Mouse (Mus musculus): Measurements from ENCODE around the gene Map4k1. TPM values are rescaled to one million over a fixed set of nuclear protein-coding genes. Genes with fewer than 3 reads are reported as not detected.

The Map4k1 gene
- 8.4 and 8.8 TPM in 2 replicates for polyA plus RNA-seq (2012; rRNA removed; ENCODE audit: low replicate concordance)

DNA sequence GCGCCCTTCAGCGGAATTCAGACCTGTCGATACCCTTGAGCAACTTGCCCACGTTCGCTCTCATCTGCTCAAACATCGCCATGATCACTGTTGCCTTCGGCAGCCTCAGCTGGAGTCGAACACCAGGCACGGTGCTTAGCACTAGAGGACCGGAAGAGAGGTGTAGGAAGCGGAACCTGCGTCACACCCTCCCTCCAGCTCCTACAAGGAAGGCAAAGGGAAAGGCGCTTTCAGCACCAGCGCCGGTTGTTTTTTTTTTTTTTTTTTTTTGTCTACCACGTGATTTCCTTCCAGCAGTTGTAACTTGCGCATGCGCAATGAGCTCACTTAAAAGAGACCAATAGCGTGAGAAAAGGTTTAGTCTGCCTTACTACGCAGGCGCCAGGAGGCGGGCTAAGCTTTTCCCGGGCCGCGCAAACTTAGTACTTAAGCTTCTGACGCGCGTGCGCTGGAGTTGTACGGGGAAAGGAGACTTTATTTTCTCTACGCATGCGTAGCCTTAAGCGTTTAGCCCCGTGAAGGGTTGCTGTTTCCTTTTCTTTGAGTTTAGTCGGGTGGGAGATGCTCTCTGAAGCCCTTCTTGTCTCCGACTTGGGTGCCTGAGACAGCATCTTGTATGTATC is at the start of gene Map4k1, which contains the start of gene Eif3k:
Gene Map4k1, plus strand, starts transcription at position 400 of the 623 bp plus-strand sequence.
Gene Eif3k, minus strand, starts transcription at position 214 of the 623 bp plus-strand sequence.

DNA sequence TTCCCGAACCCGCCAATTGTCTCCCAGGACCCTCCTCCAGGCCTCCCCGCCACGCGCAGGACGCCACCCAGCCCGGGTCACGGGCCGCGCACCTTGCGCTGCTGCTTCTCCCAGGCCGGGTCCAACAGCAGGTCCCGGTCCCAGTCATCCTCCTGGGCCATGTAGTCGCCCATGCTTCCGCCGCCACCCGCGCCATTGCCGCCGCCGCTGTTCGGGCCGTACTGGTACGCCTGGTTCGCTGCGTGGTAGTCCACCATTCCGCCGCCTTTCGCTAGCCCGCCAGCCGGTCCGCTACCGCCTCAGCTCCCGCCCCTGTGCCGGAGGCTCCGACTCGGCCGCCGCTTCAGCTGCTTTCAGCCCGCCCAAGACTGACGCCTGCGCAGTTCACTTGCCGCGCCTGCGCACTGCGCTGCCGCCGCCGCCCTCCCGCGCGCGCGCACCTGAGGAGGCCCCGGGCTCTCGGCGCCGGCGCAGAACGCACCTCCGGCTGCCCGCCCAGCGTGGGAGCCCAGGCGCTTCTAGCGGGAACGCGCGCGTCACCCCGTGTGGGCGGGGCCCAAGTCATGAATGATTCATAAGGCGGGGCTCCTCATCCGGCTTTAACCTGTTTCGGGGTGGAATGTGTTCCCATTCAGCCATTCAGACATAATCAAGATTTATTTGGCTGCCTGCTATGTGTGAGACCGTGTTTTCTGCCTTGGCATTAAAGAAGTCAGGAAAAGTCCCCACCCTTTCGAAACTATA is 19.8 kb upstream of the Map4k1 start, which contains the start of gene Actn4:
Gene Actn4, minus strand, starts transcription at position 414 of the 744 bp plus-strand sequence.

Other genes with a start within 250 kb of the Map4k1 start
- gene Mrps12, start 240.2 kb upstream of the Map4k1 start, polyA plus RNA-seq (2012; rRNA removed; ENCODE audit: low replicate concordance), result 65.5 and 68.1 TPM in 2 replicates
- 17.2 and 24.2 TPM in 2 replicates for gene Sars2, start 240.1 kb upstream of the Map4k1 start, polyA plus RNA-seq (2012; rRNA removed; ENCODE audit: low replicate concordance)
- gene Ccer2, start 225.9 kb upstream of the Map4k1 start, polyA plus RNA-seq (2012; rRNA removed; ENCODE audit: low replicate concordance), result not detected in 2 replicates
- 116 and 128 TPM in 2 replicates for gene Sirt2, start 215.3 kb upstream of the Map4k1 start, polyA plus RNA-seq (2012; rRNA removed; ENCODE audit: low replicate concordance)
- 31.7 and 33.5 TPM in 2 replicates for gene Nfkbib, start 214.5 kb upstream of the Map4k1 start, polyA plus RNA-seq (2012; rRNA removed; ENCODE audit: low replicate concordance)
- 5.6 and 8.0 TPM in 2 replicates for gene Rinl, start 193.1 kb upstream of the Map4k1 start, polyA plus RNA-seq (2012; rRNA removed; ENCODE audit: low replicate concordance)
- gene Hnrnpl, start 173.5 kb upstream of the Map4k1 start, polyA plus RNA-seq (2012; rRNA removed; ENCODE audit: low replicate concordance), result 301 and 463 TPM in 2 replicates
- 516 and 1,100 TPM in 2 replicates for gene Ech1, start 156.8 kb upstream of the Map4k1 start, polyA plus RNA-seq (2012; rRNA removed; ENCODE audit: low replicate concordance)
- gene Lgals4, start 148.2 kb upstream of the Map4k1 start, polyA plus RNA-seq (2012; rRNA removed; ENCODE audit: low replicate concordance), result 29.7 and 44.7 TPM in 2 replicates
- 7.4 and 19.9 TPM in 2 replicates for gene Lgals7, start 118.2 kb upstream of the Map4k1 start, polyA plus RNA-seq (2012; rRNA removed; ENCODE audit: low replicate concordance)
- gene Capn12, start 100.6 kb upstream of the Map4k1 start, polyA plus RNA-seq (2012; rRNA removed; ENCODE audit: low replicate concordance), result 0.85 and 2.6 TPM in 2 replicates
- gene Actn4, start 19.7 kb upstream of the Map4k1 start, polyA plus RNA-seq (2012; rRNA removed; ENCODE audit: low replicate concordance), result 420 and 464 TPM in 2 replicates
- gene Eif3k, start 186 bp upstream of the Map4k1 start, polyA plus RNA-seq (2012; rRNA removed; ENCODE audit: low replicate concordance), result 291 and 376 TPM in 2 replicates
- 0.09 and 0.18 TPM in 2 replicates for gene Ryr1, start 143.1 kb downstream of the Map4k1 start, polyA plus RNA-seq (2012; rRNA removed; ENCODE audit: low replicate concordance)
- gene Rasgrp4, start 152.8 kb downstream of the Map4k1 start, polyA plus RNA-seq (2012; rRNA removed; ENCODE audit: low replicate concordance), result 16.5 and 16.6 TPM in 2 replicates
- gene Fam98c, start 174.2 kb downstream of the Map4k1 start, polyA plus RNA-seq (2012; rRNA removed; ENCODE audit: low replicate concordance), result 29.2 and 29.6 TPM in 2 replicates
- gene Ggn, start 188.2 kb downstream of the Map4k1 start, polyA plus RNA-seq (2012; rRNA removed; ENCODE audit: low replicate concordance), result 1.5 and 1.6 TPM in 2 replicates
- 8.0 and 13.0 TPM in 2 replicates for gene Spred3, start 188.4 kb downstream of the Map4k1 start, polyA plus RNA-seq (2012; rRNA removed; ENCODE audit: low replicate concordance)
- gene Psmd8, start 198.7 kb downstream of the Map4k1 start, polyA plus RNA-seq (2012; rRNA removed; ENCODE audit: low replicate concordance), result 263 TPM in 2 replicates
- 5.4 and 7.0 TPM in 2 replicates for gene Catsperg1, start 232.0 kb downstream of the Map4k1 start, polyA plus RNA-seq (2012; rRNA removed; ENCODE audit: low replicate concordance)